Mouse (Mus musculus): ENCODE measurements around the gene Lypd3. TPM values are rescaled to one million over a fixed set of nuclear protein-coding genes. Genes with fewer than 3 reads are reported as not detected.

The Lypd3 gene
- polyA plus RNA-seq, 1 experiment: not detected

DNA sequence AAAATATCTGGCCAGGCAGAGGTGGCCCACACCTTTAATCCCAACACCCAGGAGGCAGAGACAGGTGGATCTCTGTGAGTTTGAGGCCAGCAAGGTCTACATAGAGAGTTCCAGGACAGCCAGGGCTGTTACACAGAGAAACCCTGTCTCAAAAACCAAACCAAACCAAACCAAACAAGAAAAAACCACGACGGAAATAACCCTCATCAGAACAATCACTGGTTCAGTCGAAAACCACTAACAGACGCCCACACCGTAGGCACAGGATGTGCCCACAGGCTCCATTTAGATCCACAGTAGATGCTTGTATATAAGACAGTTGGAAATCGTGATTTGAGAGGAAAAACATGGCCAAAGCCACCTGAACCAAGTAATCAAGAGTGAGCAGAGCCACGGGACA is 8.6 kb downstream of the Lypd3 start:
- H3K4me3 ChIP-seq: no peak overlapping the region
- no peak overlapping the region for H3K4me2 ChIP-seq (ENCODE audit: low read depth)
- no peaks in the 10 kb centered on the region for H3K79me2 ChIP-seq (ENCODE audit: control insufficient read depth, insufficient read depth)
- no peaks in the 10 kb centered on the region for H3K36me3 ChIP-seq (ENCODE audit: control insufficient read depth, insufficient read depth)
- TF ChIP-seq MYOD1 (IDR thresholded peaks at IDR 0.05; ENCODE audit: control insufficient read depth in 1 of 3, insufficient read length in 2 of 3, low read depth in 2 of 3) (no peak), CEBPB (IDR thresholded peaks at IDR 0.05; ENCODE audit: insufficient read depth, poor library complexity, severe bottlenecking) (no peak), SRF (IDR thresholded peaks at IDR 0.05; ENCODE audit: control insufficient read depth, insufficient read length, low read depth) (no peak), TCF12 (IDR thresholded peaks at IDR 0.05; ENCODE audit: insufficient read depth, poor library complexity, severe bottlenecking) (no peak), E2F4 (IDR thresholded peaks at IDR 0.05; ENCODE audit: insufficient read depth) (no peak), MAX (IDR thresholded peaks at IDR 0.05; ENCODE audit: low read depth) (no peak), REST (IDR thresholded peaks at IDR 0.05; ENCODE audit: insufficient read depth, insufficient read length) (no peak), TCF3 (IDR thresholded peaks at IDR 0.05; ENCODE audit: insufficient read length, low read depth) (no peak), POLR2AphosphoS2 (IDR thresholded peaks at IDR 0.05; ENCODE audit: insufficient read length, low read depth) (no peak), MYOG (IDR thresholded peaks at IDR 0.05; ENCODE audit: control insufficient read depth in 1 of 3, insufficient read depth in 1 of 3, insufficient read length in 2 of 3, low read depth in 2 of 3) (no peak), USF1 (IDR thresholded peaks at IDR 0.05; ENCODE audit: low read depth) (no peak), POLR2A (IDR thresholded peaks at IDR 0.05; ENCODE audit: insufficient read length, low read depth) (no peak)
- H3ac ChIP-seq (ENCODE audit: control insufficient read depth, insufficient read length): no peak overlapping the region
- H3K27me3 ChIP-seq (ENCODE audit: control insufficient read depth, insufficient read depth, insufficient read length): no peaks in the 10 kb centered on the region

- TF ChIP-seq E2F4 (IDR thresholded peaks at IDR 0.05; ENCODE audit: insufficient read depth) (no peak), MAX (IDR thresholded peaks at IDR 0.05; ENCODE audit: low read depth) (no peak), CEBPB (IDR thresholded peaks at IDR 0.05; ENCODE audit: insufficient read depth, poor library complexity, severe bottlenecking) (no peak), MYOD1 (IDR thresholded peaks at IDR 0.05; ENCODE audit: control insufficient read depth in 1 of 3, insufficient read length in 2 of 3, low read depth in 2 of 3) (no peak), TCF12 (IDR thresholded peaks at IDR 0.05; ENCODE audit: insufficient read depth, poor library complexity, severe bottlenecking) (no peak), POLR2A (IDR thresholded peaks at IDR 0.05; ENCODE audit: insufficient read length, low read depth) (no peak), SRF (IDR thresholded peaks at IDR 0.05; ENCODE audit: control insufficient read depth, insufficient read length, low read depth) (no peak)
- no peak overlapping the region for H3K4me2 ChIP-seq (ENCODE audit: low read depth)
- H3K4me3 ChIP-seq: no peak overlapping the region
- no peaks in the 10 kb centered on the region for H3K27me3 ChIP-seq (ENCODE audit: control insufficient read depth, insufficient read depth, insufficient read length)
- H3ac ChIP-seq (ENCODE audit: control insufficient read depth, insufficient read length): no peak overlapping the region
- no peaks in the 10 kb centered on the region for H3K36me3 ChIP-seq (ENCODE audit: control insufficient read depth, insufficient read depth)
- no peaks in the 10 kb centered on the region for H3K79me2 ChIP-seq (ENCODE audit: control insufficient read depth, insufficient read depth)
Measured at GRCm38 (mm10) chr7:24646486-24646885, 10.1 kb downstream of the Lypd3 start.

DNA sequence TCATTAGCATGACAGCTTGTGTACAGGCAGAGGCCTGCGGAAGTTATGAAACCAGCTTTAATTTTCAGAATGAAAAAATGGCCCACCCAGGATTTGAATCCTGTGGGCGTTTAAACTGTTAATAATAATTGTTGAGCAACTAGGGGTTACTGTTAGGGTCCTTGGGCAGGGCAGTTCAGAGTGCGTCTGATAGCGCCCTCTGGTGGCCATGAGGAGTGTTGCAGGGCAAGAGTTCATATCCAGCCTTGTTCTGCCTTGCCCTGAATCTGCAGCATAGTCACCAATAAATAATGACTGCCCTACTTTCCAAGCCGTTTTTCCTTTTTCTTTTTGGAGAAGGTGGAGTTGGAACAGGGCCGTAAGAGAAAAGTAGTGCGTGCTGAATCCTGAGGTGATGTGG is 17.3 kb downstream of the Lypd3 start:
- H3ac ChIP-seq (ENCODE audit: control insufficient read depth, insufficient read length): no peak overlapping the region
- H3K79me2 ChIP-seq (ENCODE audit: control insufficient read depth, insufficient read depth): no peaks in the 10 kb centered on the region
- H3K4me2 ChIP-seq (ENCODE audit: low read depth): no peak overlapping the region
- no peak overlapping the region for H3K4me3 ChIP-seq
- no peaks in the 10 kb centered on the region for H3K36me3 ChIP-seq (ENCODE audit: control insufficient read depth, insufficient read depth)
- H3K27me3 ChIP-seq (ENCODE audit: control insufficient read depth, insufficient read depth, insufficient read length): no peaks in the 10 kb centered on the region
- TF ChIP-seq MYOG (IDR thresholded peaks at IDR 0.05; ENCODE audit: control insufficient read depth in 1 of 3, insufficient read depth in 1 of 3, insufficient read length in 2 of 3, low read depth in 2 of 3) (no peak), SRF (IDR thresholded peaks at IDR 0.05; ENCODE audit: control insufficient read depth, insufficient read length, low read depth) (no peak), POLR2AphosphoS2 (IDR thresholded peaks at IDR 0.05; ENCODE audit: insufficient read length, low read depth) (no peak), CEBPB (IDR thresholded peaks at IDR 0.05; ENCODE audit: insufficient read depth, poor library complexity, severe bottlenecking) (no peak), TCF12 (IDR thresholded peaks at IDR 0.05; ENCODE audit: insufficient read depth, poor library complexity, severe bottlenecking) (no peak), REST (IDR thresholded peaks at IDR 0.05; ENCODE audit: insufficient read depth, insufficient read length) (no peak), MYOD1 (IDR thresholded peaks at IDR 0.05; ENCODE audit: control insufficient read depth in 1 of 3, insufficient read length in 2 of 3, low read depth in 2 of 3) (no peak), TCF3 (IDR thresholded peaks at IDR 0.05; ENCODE audit: insufficient read length, low read depth) (no peak), MAX (IDR thresholded peaks at IDR 0.05; ENCODE audit: low read depth) (no peak), E2F4 (IDR thresholded peaks at IDR 0.05; ENCODE audit: insufficient read depth) (no peak), USF1 (IDR thresholded peaks at IDR 0.05; ENCODE audit: low read depth) (no peak), POLR2A (IDR thresholded peaks at IDR 0.05; ENCODE audit: insufficient read length, low read depth) (no peak)

- no peak for TF ChIP-seq TCF3 (IDR thresholded peaks at IDR 0.05; ENCODE audit: insufficient read length, low read depth)
- Histone ChIP-seq H3ac (ENCODE audit: control insufficient read depth, insufficient read length) (no peak overlapping the region), H3K79me2 (ENCODE audit: control insufficient read depth, insufficient read depth) (no peaks in the 10 kb centered on the region), H3K4me2 (ENCODE audit: low read depth) (no peak overlapping the region), H3K4me3 (no peak overlapping the region), H3K36me3 (ENCODE audit: control insufficient read depth, insufficient read depth) (no peaks in the 10 kb centered on the region), H3K27me3 (ENCODE audit: control insufficient read depth, insufficient read depth, insufficient read length) (peaks cover 7% of the 10 kb centered on the region)
Measured at GRCm38 (mm10) chr7:24659737-24660357, 23.5 kb downstream of the Lypd3 start.

DNA sequence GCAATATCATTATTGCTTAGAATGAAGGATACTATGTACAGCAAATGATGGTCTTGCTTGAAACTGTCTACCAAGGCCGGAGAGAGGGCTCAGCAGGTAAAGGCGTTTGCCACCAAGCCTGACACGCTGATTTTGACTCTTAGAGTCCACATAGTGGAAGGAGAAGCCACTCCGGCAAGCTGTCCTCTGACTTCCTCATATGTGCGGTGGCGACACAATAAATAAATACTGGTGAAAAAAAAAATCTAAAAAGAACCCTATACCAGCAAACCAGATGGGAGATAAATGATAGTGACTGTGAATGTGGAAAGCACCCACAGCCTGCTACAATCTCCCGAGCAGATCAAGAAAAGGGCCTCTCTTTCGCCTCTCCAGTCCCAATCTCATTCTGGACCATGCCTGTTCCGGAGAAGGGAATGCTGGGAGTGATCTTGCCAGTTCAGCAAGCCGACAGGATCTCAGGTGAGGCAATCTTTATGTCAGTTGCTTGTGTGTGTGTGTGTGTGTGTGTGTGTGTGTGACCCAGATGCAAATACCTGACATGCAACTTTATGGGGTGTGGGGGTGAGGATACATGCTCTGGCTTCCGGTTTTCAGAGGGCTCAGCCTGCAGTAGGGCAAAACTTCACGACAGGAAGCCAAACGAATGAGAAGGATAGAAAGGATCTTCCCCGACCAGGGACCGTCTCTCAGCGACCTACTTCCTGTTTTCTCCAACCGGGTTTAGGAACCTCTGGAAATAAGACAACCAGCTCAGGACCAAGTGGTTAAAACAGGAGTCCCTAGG is 25.0 kb downstream of the Lypd3 start:
- Histone ChIP-seq H3K36me3 (ENCODE audit: control insufficient read depth, insufficient read depth) (no peaks in the 10 kb centered on the region), H3ac (ENCODE audit: control insufficient read depth, insufficient read length) (no peak overlapping the region), H3K4me3 (no peak overlapping the region), H3K79me2 (ENCODE audit: control insufficient read depth, insufficient read depth) (no peaks in the 10 kb centered on the region), H3K27me3 (ENCODE audit: control insufficient read depth, insufficient read depth, insufficient read length) (peaks cover 22% of the 10 kb centered on the region), H3K4me2 (ENCODE audit: low read depth) (no peak overlapping the region)
- TF ChIP-seq POLR2A (IDR thresholded peaks at IDR 0.05; ENCODE audit: insufficient read length, low read depth) (no peak), MAX (IDR thresholded peaks at IDR 0.05; ENCODE audit: low read depth) (no peak), MYOG (IDR thresholded peaks at IDR 0.05; ENCODE audit: control insufficient read depth in 1 of 3, insufficient read depth in 1 of 3, insufficient read length in 2 of 3, low read depth in 2 of 3) (no peak), TCF12 (IDR thresholded peaks at IDR 0.05; ENCODE audit: insufficient read depth, poor library complexity, severe bottlenecking) (no peak), MYOD1 (IDR thresholded peaks at IDR 0.05; ENCODE audit: control insufficient read depth in 1 of 3, insufficient read length in 2 of 3, low read depth in 2 of 3) (no peak), E2F4 (IDR thresholded peaks at IDR 0.05; ENCODE audit: insufficient read depth) (no peak), TCF3 (IDR thresholded peaks at IDR 0.05; ENCODE audit: insufficient read length, low read depth) (no peak), USF1 (IDR thresholded peaks at IDR 0.05; ENCODE audit: low read depth) (no peak), SRF (IDR thresholded peaks at IDR 0.05; ENCODE audit: control insufficient read depth, insufficient read length, low read depth) (no peak), REST (IDR thresholded peaks at IDR 0.05; ENCODE audit: insufficient read depth, insufficient read length) (no peak)
